Mouse (Mus musculus): ENCODE measurements around the gene Tent5b.
A peak's percentile ranks its signal among the peaks of the same experiment; 100 is the strongest.
"Not testable (repeated sequence)": the region's sequence is repeated elsewhere in the genome, so short reads cannot be mapped to it uniquely, and the experiment has no call there.

The Tent5b gene

GRCm38 (mm10) chr4:133501514-133501913, 21.6 kb downstream of the Tent5b start:
- DNase-seq (ENCODE audit: low spot score), result no peak

GRCm38 (mm10) chr4:133504300-133504699, 24.4 kb downstream of the Tent5b start:
- no peak for DNase-seq (ENCODE audit: low spot score)

DNA sequence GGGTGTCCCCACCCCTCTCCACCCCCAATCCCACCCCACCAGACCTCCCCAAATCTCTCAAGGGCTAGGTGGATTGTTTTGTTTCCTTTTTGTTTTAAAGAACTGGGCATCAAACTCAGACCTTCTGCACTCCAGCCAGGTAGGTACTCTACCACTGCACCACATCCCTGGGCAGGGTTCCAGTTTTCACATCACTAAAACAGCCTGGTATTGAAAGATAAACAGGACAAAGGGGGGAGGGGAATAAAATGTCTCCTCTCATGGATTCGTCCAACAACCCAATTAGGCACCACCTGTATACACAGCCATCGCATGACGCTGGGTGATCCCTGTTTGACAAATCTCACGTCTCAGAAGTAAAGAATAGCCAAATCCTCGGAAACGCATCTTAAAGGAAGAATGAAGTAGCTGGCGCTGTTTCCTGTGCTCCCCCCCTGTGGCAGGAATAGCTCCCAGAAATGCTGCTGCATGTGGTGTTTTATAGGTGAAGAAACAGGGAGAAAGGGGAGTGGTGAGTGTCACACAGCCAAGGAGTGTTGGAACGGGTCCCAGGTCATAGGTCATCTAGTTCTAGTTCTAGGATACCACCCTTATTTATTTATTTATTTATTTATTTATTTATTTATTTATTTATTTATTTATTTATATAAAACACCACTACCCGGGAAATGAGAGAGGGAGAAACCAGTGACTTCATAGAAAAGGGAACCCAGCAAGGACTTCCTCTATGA, 25.0 kb downstream of the Tent5b start:
- DNase-seq (ENCODE audit: low spot score), result no peak

- DNase-seq (ENCODE audit: low spot score), result no peak
Measured at GRCm38 (mm10) chr4:133506573-133506972, 26.6 kb downstream of the Tent5b start.

- no peak for DNase-seq (ENCODE audit: low spot score)
Measured at GRCm38 (mm10) chr4:133508990-133509389, 29.1 kb downstream of the Tent5b start.

DNA sequence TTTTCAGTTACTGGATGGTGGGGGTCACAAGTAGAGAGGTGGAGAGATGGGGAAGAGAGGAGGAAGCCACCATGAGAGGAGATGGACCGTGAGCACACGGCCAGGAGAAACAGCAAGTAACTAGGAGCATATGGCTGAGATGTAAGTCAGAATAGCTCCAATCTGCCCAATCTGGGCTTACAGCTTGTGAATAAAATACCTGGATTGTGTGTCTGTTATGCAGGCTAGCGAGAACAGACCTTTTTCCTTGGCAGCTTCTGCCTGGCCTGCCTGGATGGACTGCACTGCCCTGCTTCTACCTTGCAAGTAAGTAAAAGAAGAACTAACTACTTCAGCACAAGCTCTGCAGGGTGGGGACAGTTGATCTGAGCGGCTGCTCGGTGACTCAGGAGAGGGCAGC, 31.1 kb downstream of the Tent5b start:
- no peak for DNase-seq (ENCODE audit: low spot score)

GRCm38 (mm10) chr4:133512511-133512910, 32.6 kb downstream of the Tent5b start:
- DNase-seq (ENCODE audit: low spot score), result not testable (repeated sequence)

DNA sequence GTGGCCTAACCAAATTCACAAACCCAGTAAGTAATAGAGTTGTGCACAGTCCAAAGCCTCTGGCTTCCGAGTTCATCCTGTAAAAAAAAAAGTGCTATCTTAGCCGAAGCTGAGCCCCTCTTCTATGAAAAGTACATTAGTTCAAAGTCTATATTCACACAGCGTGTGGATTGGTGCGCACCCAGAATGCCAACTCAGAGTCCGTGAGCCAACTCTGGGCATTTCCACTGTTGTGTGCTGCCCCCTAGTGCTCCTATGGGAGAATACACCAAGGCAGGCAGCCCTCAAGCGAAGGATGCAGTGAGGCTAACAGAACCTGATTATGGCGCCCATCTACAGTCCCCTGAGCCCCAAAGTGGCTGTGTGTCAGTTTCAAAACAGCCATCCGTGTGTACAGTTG, 33.0 kb downstream of the Tent5b start:
- no peak for DNase-seq (ENCODE audit: low spot score)

GRCm38 (mm10) chr4:133518601-133519368, 38.9 kb downstream of the Tent5b start, which contains the start of gene Kdf1:
TSS of gene Kdf1 (plus strand) at chr4:133518963.
- peak; percentile 9 for DNase-seq (ENCODE audit: low spot score)

- no peak for DNase-seq (ENCODE audit: low spot score)
Measured at GRCm38 (mm10) chr4:133519369-133519665, 39.4 kb downstream of the Tent5b start.

DNA sequence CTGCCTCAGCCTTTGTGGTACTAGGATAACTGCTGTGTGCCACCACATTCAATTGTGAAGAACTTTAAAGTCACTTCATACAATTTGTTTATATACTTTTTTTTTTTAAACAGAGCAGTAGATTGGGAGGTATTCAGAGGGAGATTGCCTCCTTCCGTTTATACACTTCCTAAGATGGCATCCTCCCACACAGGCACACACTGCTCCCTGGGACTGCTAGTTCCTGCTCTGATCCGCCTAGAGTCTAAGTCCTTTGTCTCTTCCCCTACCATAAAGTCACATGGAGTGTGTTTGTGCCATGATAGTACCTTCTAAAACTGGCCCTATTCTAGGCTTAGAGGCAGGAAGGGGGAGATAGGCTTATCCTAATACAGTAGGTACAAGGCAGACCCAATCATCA, 41.6 kb downstream of the Tent5b start:
- DNase-seq (ENCODE audit: low spot score), result no peak

DNA sequence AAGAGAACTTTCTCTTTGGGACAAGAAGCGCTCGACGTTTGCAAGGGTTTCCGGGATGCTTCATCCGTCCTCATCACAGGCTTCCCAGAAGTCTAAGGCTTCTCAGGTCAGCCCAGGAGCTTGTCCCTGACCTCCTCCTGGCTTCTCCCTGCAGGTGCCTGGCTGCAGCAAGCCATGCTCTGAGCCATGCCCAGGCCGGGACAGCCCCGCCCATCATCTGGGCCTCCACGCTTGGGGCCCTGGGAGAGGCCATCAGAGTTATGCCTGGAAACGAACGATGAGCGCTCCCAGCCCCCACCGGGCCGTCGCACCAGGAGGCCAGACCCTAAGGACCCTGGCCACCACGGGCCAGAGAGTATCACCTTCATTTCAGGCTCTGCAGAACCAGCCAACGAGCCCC, 47.9 kb downstream of the Tent5b start:
- no peak for DNase-seq (ENCODE audit: low spot score)

DNA sequence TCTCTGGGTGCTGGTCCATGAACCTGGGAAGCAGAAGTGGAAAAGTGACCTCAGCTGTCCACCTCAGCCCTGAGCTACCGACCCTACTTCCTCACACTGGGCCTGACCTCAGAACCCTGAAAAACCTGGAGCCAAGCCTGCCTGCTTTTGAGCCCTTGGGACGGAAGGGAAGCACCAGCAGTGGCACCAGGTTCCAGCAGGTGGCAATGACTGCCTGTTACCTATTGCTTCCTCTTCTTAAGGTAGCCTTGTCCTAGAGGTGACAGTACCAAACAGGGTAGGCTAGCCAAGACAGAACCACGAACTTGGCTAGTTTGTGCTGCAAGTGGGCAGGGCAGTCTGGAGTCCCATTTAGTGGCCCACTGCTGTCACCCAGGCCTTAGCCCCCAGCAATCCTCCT, 52.8 kb downstream of the Tent5b start:
- no peak for DNase-seq (ENCODE audit: low spot score)

DNA sequence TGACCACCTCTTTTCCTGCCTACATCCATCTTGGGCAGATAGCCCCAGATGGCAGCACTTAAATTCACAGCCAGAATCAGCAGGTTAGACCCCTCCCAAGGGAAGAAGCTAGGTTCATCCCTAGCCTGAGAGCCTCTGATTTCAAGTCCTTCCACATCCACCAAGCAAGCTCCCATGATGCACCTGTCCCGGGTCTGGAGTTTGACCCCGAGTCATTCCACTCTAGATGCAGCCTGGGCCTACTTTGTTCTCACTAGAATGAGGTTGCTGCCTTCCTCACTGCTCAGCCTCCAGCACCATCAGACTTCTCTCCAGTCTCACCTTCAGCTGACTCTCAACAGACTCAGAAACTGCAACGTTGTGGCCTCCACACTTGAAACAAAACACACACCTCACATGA, 56.1 kb downstream of the Tent5b start:
- DNase-seq (ENCODE audit: low spot score), result no peak

- no peak for DNase-seq (ENCODE audit: low spot score)
Measured at GRCm38 (mm10) chr4:133536652-133537051, 56.7 kb downstream of the Tent5b start.
